Mouse (Mus musculus) gastrocnemius, adult 18-20 months (tissue): Measurements from ENCODE around the gene Kansl1l. TPM values are rescaled to one million over a fixed set of nuclear protein-coding genes. Genes with fewer than 3 reads are reported as not detected.
"Not testable (repeated sequence)": the region's sequence is repeated elsewhere in the genome, so short reads cannot be mapped to it uniquely, and the experiment has no call there.

Experiments used
- DNase-seq: peaks from one replicate; pipeline ENCODE4 v3.0.0; 2021; ENCODE audit warnings: low spot score
- total RNA-seq, 2 experiments: library from RNA; stranded (reverse); gene quantifications; 2 replicates each; pipeline ENCODE4 v1.2.3; 2021

Gene Kansl1l
- total RNA-seq, 2 experiments from 2014 or later = 20.5 to 21.0 TPM

DNA sequence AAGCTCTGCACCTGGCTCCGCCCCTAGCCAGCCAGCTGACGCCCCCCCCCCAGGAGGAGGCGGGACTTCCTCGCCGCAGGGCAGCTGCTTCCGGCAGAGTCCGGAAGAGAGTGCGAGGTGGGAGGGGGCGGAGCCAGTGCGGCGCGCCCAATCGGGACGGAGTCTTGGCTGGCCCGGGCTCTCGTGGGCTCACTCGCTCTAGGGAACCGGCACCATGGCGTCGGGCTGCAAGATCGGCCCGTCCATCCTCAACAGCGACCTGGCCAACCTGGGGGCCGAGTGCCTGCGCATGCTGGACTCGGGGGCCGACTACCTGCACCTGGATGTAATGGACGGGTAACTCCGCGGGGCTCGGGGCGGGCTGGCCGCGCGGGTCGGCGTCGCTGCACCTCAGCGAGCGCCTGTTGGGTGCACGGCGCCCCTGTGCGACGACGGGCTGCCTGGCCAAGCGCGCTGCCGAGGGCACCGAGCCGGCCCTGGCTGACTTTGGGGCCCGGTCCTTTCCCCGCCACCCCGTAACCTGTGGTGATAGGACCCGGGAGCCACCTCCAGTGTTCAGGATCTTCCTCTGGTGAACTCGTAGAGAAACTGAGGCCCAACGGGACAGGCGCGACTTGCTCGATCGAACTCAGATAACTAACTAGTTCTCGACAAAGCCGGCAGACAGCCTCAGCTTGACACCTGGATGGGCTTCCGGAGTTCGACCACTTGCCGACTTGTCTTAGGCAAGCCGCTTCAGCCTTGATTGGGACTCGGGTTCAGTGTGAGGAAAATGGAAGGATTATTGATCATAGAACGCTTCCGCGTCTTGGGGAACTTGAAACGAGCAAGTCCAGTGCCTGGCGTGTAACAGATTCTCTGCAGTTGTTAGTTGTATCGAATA is 116.4 kb downstream of the Kansl1l start, which contains the start of gene Rpe:
Gene Rpe, plus strand, starts transcription at position 139 of the 883 bp plus-strand sequence.
- DNase-seq = peak; percentile 92

DNA sequence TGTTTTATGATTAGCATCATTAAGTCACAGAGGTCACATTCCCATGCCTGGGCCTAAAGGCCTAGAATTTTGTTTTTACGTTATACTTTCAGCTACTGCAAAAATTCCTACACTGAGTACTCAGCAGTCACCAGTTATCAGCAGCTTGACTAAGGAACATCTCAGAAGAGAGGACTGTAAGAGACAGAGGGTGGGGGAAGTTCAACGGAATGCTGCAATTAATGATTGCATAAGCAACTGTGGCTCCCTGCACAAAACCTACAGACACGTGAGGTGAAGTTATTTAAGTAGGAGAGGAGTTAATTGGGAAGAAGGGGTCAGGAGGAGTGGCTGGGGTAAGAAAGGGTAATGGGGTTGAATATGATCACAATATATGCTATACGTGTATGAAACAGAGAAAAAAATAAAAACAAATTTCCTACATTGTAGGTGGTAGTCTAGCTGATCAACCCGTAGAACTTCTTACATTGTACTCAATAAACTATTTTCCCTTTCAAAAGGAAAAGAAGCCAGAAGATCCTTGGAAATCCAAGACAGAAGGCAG is 117.1 kb downstream of the Kansl1l start:
- no peak for DNase-seq

DNA sequence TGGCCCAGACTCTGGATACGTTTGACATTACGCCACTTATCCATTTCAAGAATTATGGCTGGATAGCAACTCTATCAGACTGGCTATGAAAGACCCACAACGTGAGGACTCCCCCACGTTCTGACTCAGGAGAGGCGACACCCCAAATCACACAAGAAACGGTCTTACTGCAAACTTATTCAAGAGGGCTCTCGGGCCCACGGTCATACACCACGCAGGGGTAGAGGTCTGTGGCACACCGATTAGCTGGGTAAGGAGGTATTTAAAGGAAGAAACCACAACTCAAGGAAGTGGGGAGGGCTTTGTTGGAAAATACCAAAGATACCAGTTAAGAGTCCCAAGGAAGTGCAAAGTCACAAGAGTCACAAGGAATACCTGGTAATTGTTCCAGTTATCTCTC is 117.7 kb downstream of the Kansl1l start:
- not testable (repeated sequence) for DNase-seq

DNA sequence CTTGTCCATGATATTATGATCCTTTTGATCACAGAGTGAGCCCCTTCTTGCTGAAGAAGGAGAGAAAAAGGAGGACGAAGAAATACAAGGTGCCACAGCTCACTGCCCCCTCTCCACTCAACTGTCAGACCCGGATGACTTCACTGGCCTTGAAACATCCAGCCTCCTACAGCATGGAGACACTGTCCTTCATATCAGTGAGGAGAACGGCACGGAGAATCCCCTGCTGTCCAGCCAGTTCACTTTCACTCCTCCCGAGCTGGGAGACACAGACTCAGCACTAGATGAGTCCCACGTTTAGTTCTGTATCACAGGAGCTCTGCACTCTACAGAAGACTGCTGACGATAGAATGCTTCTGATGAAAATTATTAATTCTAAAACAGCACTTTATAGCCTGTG is 122.1 kb downstream of the Kansl1l start:
- DNase-seq = no peak

DNA sequence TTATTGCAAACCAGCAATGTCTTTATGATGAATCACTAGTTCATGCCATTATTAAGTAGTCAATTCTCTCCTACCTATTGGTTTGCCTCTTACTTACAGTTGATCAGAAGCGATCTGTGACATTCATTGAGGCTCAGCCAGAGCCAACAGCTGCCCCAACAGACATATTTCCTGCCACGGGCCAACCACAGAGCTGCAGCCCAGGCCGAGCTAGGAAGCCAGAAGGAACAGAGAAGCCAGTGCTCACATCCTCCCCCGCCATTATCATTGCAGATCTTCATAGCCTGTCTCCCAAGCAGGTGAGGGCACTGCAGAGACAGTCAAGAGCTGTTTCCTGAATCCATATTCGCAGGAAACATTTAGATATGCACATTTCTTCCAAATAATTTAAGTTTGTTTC is 123.1 kb downstream of the Kansl1l start:
- no peak for DNase-seq

DNA sequence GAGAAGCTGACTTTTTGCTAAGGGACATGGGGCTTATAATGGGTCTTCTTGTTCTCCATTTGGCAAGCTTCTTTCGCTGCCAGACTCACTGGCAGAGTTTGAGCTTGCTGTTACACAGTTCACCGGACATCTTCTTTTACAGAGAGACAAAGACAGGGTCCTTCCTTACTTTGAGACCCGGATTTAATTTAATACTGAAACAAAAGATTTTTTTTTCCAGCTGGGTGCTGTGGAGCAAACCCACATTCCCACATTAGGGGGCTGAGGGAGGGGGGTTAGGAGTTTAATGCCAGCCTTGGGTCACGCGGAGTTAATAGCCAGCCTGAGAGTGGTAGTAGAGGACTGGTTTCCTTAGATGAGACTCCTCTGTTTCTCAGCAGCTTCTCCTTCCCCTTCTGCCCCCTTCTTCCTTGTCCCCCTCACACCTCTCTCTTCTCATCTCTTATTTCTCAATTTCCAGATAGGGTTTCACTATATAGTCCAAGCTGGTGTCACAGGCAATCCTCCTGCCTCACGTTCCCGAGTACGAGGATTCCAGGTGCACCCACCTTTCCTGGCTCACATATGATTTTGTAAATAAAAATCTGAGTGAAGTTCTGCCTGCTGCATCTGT is 124.5 kb downstream of the Kansl1l start:
- DNase-seq = no peak

DNA sequence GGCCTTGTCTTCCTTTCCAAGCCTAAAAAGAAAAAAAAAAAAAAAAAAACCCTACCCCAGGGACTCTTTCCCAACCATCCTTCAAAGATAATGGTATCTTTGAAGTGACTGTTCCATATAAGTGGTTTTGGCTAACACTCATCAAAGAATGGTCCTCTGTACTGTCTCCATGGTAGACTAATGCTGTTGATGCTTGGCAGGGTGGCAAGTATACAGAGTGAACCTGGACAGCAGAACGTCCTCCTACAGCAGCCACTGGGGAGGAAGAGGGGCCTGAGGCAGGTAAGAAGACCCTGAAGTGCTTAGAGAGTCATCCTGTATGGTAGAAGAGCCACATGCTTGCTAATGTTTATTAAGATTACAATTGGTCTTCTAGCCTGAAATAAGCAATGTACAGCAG is 125.1 kb downstream of the Kansl1l start:
- no peak for DNase-seq

DNA sequence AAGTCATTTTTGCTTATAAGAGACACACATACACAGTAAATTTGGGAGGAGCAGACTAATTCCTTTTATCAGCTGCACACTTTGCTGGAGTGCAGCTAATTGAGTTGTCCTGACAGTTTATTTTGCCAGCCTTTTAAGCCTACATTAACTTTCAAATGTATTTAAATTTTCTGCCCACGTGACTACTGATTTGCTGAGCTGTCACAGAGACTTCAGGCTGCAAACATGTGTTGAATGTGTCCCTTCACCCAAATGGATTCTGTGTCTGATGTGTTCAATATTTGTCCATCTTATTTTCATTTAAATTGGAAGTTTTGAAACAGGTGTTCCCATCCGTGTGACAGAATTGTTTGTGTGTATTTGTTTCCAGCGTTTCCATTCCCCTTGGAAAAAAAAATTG is 125.6 kb downstream of the Kansl1l start:
- DNase-seq = no peak

DNA sequence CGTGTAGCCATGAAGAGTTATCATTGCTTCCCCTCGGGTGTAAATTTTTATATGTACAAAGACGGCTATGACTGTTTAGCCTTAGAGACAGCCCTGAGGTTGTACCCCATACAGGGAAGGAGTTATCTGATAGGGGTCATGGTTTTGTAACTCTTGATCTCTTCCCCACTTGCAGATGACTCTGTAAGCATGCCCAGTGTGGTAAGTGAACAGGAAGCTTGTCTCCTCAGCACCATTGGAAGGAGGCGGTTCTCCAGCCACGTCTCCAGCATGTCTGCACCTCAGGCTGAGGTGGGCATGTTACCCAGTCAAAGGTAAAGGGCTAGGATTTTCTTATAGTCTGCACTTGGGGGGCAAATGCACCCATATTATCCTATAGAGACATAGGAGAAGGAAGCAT is 134.4 kb downstream of the Kansl1l start:
- no peak for DNase-seq

DNA sequence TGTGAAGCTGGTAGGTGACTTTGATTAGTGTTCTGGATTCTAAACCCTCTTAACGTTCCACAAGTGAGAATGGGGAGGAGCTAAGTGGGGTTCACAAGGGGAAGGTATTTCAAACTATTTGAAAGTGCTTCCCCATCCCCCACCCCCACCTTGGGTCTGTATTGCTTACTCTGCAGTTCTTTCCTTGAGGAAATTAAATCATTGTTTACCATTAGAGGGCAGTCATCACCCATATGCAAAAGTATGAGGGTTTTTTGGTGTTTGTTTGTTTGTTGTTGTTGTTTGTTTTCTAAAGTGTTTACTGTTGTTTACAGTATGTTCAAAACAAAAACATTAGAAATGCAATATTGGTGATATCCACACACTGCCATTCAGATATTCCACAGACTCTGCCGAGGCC is 138.7 kb downstream of the Kansl1l start:
- no peak for DNase-seq

DNA sequence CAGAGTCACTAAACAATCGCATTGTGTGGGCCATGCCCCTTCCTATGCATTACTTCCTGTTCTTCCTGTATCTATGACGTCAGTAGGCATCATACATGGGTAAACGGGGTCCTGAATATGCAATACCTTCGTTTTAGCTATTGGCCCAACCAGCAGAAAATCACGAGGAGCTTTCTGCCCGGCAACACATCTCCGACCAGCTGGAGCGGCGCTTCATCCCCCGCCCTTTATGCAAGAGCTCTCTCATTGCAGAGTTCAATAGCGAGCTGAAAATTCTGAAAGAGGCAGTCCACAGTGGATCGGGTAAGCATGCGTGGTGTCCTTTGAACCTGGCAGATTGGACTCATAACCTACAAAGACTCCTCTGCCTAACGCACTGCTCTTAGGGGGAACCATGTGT is 139.4 kb downstream of the Kansl1l start:
- no peak for DNase-seq

DNA sequence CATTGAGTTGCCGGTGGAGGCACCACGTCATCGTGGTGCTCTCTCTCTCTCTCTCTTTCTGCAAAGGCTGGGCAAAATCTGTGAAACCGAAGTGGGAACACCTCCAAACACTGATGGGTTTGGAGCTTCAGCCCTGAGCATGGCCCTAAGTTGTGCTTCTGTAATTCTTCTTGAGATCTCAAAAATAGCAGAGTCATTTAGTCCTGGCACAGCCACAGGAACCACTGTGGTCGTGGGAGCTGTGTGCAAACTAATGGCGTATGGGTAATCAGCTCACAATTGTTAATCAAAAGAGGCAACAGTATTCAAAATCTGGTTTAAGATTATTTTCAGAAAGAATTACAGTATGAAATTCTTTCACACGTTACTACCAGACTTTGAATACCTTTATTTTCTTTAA is 144.6 kb downstream of the Kansl1l start:
- no peak for DNase-seq

DNA sequence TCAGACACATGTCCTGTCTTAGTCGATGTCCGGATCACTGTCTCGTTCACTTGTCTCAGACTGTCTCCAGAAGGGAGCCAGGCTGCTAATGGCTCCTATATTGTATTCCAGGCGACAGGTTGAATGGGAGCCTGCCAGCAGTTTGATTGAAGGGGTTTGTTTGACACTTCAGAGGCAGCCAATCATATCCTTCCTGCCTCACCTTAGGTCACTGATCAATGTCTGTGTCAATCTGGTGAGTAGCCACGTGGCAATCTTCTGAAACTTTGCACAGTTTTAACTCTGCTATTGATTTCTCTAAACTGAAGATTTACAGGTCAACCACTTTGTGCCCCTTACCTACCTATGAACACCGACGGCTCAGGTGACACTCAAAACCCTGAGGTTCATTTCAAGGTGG is 145.9 kb downstream of the Kansl1l start:
- no peak for DNase-seq

Other genes starting within 250 kb of the Kansl1l start
- 10 to 100 TPM in 1 of 2 experiments, 1 to 10 TPM in 1; 9.6 to 11.0 TPM for gene Rpe, start 116.7 kb downstream of the Kansl1l start, total RNA-seq
- gene Acadl, start 45.7 kb upstream of the Kansl1l start, total RNA-seq = 100 to 1,000 TPM; 261 to 305 TPM
- gene Myl1, start 127.8 kb upstream of the Kansl1l start, total RNA-seq = over 10,000 TPM; 17,981 to 19,696 TPM
- gene Lancl1, start 221.3 kb upstream of the Kansl1l start, total RNA-seq = 10 to 100 TPM; 34.3 to 37.5 TPM